Mouse (Mus musculus): ENCODE measurements around the gene Smarcad1.

Gene Smarcad1

GRCm38 (mm10) chr6:65079139-65079538 is 36.8 kb downstream of the Smarcad1 start:
- DNase-seq (ENCODE audit: extremely low read depth, low read depth), result peak; percentile 6

DNA sequence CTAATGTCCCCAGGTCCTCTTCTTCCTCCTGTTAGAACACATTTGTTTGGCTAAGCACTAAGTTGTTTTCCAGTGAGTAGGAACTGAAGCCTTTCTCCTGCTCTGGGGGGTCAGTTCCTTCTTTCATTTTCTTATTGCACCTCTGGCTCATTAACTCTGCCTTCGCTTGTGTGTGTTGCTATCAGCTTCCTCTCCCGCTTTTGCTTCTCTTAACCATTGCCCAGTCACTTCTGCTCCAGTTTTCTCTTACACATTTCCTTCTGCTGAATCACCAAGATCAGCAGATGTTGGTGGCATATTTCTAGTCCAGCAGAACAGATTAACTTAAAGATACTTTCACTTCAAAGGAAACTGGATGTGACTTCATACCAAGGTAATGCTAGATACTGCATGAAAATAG is 72.5 kb downstream of the Smarcad1 start:
- DNase-seq (ENCODE audit: extremely low read depth, low read depth), result no peak

- no peak for DNase-seq (ENCODE audit: extremely low read depth, low read depth)
Measured at GRCm38 (mm10) chr6:65117540-65117939, 75.2 kb downstream of the Smarcad1 start.

DNA sequence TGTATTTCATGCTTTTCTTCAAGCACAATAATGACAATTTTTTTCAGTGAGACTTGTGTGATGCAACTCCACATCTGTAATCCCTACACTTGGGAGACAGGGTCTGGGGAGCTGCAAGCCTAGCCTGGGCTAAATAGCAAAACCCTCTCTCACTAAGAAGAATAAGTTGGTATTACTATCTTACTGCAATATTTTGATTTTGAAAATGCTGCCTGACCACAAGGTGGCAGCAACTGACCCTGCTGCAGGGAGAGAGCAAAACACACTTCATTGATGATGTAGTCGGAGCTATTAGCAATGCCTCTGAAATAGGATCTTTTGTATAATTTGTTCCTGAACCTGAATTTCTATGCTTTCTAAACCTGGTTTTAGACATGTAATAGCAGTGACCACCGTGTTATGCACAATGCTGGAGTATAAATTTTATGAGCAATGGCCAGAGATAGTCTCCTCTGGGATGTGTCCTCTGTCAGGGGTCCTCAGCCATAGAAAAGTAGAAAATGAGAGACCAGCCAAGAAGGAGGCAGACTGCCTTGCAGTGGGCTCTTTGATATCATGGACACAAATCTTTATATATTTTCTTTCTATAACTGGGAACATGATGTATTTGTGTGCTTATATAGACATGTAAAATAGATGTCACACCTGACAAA is 83.8 kb downstream of the Smarcad1 start:
- peak; percentile 9 for DNase-seq (ENCODE audit: extremely low read depth, low read depth)

DNA sequence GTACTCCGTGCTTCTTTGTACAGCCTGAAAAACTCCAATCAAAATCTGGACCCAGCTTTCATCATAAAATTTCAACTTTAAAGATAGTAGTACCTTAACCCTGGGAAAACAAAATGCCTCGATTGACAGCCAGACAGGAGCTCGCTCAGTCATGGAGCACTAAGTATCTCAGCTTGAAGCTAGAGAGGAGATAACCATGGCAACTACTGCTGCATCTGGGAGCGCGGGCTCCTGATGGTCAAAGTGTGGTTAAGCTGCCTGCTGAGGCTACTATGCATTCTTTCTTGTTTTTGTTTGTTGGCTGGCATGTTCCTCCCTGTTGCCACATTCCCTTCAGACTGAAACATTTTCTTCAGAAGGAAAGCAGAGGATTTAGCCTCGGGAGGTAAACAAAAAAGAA is 90.0 kb downstream of the Smarcad1 start:
- no peak for DNase-seq (ENCODE audit: extremely low read depth, low read depth)

GRCm38 (mm10) chr6:65137802-65138201 is 95.4 kb downstream of the Smarcad1 start:
- no peak for DNase-seq (ENCODE audit: extremely low read depth, low read depth)

DNA sequence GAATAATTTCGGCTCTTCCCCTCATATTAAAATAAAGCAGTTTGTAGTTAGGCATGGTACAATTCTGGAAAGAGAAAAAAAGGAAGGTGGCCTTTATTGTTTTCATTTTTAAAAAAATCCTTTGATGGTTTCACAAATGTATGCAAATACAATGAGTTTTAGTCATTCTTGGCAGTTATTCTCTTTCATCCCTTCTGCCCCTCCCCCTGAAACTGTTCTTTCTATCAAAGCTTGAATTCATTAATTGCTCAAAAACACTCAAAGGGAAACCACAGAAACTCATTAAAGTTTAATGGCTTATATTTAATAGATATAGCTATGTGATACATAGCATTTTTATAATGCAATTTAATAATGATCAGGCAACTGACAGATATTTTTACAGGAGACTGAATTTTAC is 95.9 kb downstream of the Smarcad1 start:
- DNase-seq (ENCODE audit: extremely low read depth, low read depth), result no peak

- no peak for DNase-seq (ENCODE audit: extremely low read depth, low read depth)
Measured at GRCm38 (mm10) chr6:65140082-65140749, 97.8 kb downstream of the Smarcad1 start.

DNA sequence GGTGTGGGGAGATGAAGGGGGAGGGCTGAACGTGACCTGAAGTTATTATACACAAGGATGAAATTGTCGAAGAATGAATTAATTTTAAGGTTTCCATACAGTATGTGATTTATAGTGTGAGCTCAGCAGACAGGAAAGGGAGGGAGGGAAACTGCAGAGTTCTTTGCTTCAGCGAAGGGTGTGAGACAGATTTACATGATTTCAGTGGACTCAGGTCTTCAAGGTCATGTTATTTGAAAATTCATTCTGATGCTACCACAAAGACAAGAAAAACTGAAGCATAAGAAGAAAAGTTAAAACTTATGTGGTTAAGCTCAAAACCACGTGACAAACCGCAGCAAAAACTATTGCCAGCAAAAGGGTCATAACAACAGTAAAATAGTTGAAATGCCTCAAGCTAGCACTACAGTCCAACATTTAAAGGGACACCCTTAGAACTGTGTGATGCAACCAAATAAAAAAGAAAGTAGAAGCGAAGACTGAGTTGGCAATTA is 98.4 kb downstream of the Smarcad1 start:
- DNase-seq (ENCODE audit: extremely low read depth, low read depth), result no peak

- DNase-seq (ENCODE audit: extremely low read depth, low read depth), result no peak
Measured at GRCm38 (mm10) chr6:65142316-65142715, 99.9 kb downstream of the Smarcad1 start.

GRCm38 (mm10) chr6:65144621-65145205 is 102.3 kb downstream of the Smarcad1 start, which contains the start of gene Hpgds:
Gene Hpgds (minus strand): TSS chr6:65144908.
- DNase-seq (ENCODE audit: extremely low read depth, low read depth), result no peak

- DNase-seq (ENCODE audit: extremely low read depth, low read depth), result no peak
Measured at GRCm38 (mm10) chr6:65146363-65146762, 104.0 kb downstream of the Smarcad1 start.

- DNase-seq (ENCODE audit: extremely low read depth, low read depth), result no peak
Measured at GRCm38 (mm10) chr6:65150703-65151102, 108.3 kb downstream of the Smarcad1 start.

GRCm38 (mm10) chr6:65153570-65153969 is 111.2 kb downstream of the Smarcad1 start:
- no peak for DNase-seq (ENCODE audit: extremely low read depth, low read depth)

DNA sequence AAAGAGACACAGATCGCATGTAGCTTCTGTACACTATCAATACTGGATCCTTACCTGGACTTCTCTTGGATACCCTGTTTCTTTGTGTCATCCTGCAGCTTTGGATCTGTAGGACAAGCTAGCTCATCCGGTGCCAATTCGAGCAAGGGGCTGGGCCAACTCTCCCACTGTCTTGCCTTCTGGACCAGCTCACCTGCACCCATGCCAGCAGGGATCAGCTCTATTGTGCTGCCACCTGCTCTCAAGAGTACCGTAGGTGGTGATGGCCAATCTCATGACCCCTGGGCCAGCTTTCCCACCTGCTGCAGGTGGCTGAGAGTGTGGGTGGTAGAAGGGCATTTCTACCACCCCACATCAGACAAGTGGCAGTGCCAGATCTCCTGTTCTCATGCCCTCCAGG is 114.7 kb downstream of the Smarcad1 start:
- DNase-seq (ENCODE audit: extremely low read depth, low read depth), result no peak

- DNase-seq (ENCODE audit: extremely low read depth, low read depth), result no peak
Measured at GRCm38 (mm10) chr6:65159381-65159942, 117.1 kb downstream of the Smarcad1 start.

GRCm38 (mm10) chr6:65164137-65164536 is 121.8 kb downstream of the Smarcad1 start:
- DNase-seq (ENCODE audit: extremely low read depth, low read depth), result no peak

- DNase-seq (ENCODE audit: extremely low read depth, low read depth), result no peak
Measured at GRCm38 (mm10) chr6:65164977-65165376, 122.6 kb downstream of the Smarcad1 start.

All from MEL-GATA-1-ER (cell line).